Mouse (Mus musculus) adrenal gland, adult 8-10 months (tissue): ENCODE data around the gene Fgfr3. TPM values are rescaled to one million over a fixed set of nuclear protein-coding genes. Genes with fewer than 3 reads are reported as not detected.
A peak's percentile ranks its signal among the peaks of the same experiment; 100 is the strongest.

Source experiments
- DNase-seq: peaks from one replicate; pipeline ENCODE4 v3.0.0; 2022
- total RNA-seq, 4 experiments: library from RNA; stranded (reverse); gene quantifications; 2 replicates each; pipeline ENCODE4 v1.2.4; 2022

Gene Fgfr3
- 1 to 10 TPM; 2.4 to 4.1 (median 3.1) TPM for total RNA-seq

DNA sequence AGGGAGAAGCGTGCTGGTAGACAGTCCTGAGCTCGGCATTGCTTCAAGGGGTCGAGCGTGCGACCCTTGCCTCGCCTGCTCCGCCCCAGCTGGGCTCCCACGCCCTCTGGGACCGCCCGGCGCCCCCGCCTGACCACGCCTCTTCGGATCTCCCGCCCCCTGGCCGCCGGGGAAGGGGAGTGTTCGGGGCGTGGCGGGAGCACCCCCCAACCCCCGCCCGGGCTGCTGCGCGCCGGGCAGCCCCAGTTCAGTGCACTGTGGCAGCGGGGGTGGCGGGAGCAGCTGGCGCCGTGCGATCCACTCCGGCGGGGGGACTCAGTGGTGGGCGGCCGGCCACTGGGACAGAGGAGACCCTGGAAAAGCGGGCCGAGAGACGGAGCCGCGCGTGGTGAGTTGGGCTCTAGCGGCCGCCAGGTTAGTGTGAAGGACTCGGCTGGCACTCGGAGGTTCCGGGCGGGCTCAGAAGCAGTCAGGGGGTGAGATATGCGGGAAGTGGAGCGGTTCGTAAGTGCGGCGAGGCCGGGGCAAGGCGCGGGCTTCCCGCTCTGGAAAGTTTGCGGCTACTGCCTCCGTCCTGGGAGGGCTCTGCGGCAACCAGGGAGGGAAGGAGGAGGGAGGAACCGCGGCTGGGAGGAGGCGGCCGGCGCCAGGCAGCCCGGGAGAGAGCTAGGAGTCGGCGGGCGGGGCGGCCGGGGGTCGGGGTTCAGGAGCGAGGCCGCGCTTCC, at the start of gene Fgfr3:
TSS of gene Fgfr3 (plus strand) at position 134 of the 725 bp plus-strand sequence.
- DNase-seq: peak; percentile 34

- no peak for DNase-seq
Measured at GRCm38 (mm10) chr5:33674439-33674838, 47.0 kb upstream of the Fgfr3 start.

GRCm38 (mm10) chr5:33675964-33676363, 45.5 kb upstream of the Fgfr3 start:
- DNase-seq: no peak

GRCm38 (mm10) chr5:33678244-33678643, 43.2 kb upstream of the Fgfr3 start:
- no peak for DNase-seq

DNA sequence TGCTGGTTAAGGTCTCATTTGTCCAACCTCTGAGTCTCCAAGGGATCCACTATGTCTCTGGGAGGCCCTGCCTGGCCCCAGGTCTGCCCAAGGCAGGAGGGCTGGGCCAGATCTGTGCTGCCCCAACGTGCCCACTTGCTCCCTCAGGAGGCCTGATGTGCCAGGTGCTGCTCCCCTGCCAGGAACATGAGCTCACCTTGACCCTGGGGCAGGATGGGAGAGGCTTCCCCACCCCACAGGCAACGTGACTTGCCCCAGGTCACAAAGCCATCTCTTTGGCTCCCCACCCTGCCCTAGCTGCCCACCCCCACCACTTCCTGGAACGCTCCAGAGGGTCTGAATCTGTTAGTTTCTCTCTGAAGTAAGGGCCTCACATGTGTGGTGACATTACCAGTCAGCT, 40.4 kb upstream of the Fgfr3 start:
- no peak for DNase-seq

GRCm38 (mm10) chr5:33681611-33682388, 39.7 kb upstream of the Fgfr3 start:
- no peak for DNase-seq

DNA sequence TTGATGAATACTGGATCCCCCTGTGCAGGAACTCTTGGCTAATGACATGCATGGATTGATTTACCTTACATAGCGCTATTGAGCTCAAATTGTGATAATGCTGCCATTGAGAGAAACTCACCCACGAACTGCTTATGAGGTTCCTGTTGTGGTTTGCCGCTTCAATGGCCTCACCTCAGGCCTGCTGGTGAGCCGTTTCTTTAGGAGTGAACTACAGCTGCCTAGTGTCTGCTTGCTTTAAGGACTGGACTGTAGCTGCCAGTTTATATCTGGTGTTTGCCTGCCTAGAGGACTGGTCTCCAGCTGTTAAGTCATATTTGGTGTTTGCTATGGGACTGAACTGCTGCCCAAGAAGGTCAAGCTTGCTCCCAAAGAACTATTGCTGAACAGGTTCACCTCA, 38.5 kb upstream of the Fgfr3 start:
- no peak for DNase-seq

DNA sequence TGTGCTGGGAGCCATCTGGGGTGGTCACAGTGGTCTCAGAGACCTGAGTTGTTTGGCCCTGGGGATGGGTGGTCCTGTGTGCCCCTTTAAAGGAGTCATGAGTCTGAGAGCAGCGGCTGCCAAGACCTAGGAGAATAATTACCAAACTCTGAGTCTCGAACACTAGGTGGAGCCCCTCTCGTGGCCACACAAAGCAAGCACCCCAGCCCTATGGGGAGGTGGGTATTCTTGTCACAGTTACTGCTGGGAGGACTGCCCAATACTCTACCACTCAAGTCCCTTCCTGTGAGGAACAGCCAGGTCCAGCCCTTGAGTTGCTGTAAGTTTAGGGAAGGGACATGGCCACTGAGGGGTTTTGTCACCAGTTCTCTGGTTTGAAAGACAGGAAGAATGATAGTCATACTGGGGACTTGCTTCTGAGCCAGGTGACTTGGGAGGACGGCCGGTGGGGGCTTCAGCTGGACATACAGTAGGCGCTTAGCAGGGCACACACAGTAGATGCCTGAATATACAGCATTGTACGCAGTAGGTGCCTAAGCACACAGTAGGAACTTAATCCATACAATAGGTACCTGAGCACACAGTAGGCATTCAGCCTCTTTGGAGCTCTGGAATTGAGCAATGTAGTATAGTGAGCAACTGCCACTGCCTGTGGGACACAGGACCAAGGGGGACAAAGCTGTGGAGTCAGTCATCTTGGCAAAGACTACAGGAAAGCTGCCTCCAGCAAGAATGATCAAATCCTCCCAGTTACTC, 37.4 kb upstream of the Fgfr3 start:
- DNase-seq: no peak

- DNase-seq: no peak
Measured at GRCm38 (mm10) chr5:33684932-33685331, 36.5 kb upstream of the Fgfr3 start.

GRCm38 (mm10) chr5:33687142-33687541, 34.3 kb upstream of the Fgfr3 start:
- DNase-seq: no peak

- DNase-seq: no peak
Measured at GRCm38 (mm10) chr5:33688278-33689220, 32.9 kb upstream of the Fgfr3 start.

DNA sequence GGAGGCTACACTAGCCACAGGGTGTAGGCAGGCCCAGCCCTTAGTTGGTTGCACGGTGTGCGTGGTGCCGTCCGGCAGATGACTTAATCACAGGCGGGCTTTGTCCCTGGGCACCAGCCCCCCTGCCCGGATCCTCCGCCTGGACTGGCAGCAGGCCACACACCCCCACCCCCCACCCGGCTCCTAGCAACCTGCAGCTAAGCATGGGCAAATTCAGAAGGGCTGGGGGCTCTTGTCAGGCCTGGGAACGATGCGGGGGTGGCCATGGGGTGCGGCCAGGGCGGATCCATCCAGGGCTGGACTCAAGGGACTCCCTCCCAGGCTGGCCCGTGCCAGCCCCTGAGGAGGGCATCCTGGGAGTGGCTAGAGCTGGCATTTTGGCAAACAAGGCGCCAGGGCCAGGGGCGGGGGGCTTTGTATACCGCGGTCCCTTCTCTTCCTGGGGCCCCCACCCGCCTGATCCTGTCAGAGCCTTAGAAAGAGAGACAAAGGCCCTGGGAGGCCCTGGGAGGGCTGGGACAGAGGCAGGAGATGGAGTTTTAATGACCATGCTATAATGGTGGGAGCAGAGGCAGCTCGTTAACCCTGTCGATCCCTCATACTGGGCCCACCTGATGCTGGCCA, 32.1 kb upstream of the Fgfr3 start:
- DNase-seq: no peak

DNA sequence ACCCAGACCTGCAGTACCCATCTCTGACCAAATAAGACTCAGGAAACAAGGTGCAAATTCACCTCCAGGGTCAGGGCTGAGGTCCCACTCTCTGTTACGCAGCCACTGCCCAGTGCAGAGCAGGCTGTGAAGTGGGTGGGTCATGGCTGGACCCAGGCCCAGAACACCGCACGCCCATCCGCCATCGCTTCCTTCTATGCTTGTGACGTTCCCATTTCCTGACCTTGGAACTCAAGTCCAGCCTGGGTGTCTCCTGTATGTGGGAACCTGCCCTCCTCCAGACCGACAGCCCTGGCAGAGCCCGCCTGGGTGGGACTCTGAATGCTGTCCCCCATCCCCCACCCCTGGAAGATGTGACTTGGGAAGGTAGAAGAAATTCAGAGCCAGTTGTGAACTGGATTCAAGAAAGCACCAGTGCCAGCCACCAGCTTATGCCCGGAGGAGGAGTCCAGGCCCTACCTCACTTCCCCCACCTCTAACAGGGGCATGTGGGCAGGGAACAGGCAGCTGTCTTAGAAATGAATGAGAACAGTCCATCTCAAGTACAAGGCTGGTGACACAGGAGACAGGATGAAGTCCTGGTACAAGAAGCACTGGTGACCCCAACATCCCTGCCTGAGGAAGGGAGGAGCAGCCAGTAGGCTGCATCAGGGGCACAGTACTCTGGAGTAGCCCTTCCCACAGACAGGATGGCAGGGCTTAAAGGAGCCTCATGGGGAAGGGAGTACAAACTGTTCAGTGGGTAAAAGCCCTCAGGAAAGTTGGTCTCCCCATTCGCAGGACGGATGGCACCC, 31.4 kb upstream of the Fgfr3 start:
- no peak for DNase-seq

DNA sequence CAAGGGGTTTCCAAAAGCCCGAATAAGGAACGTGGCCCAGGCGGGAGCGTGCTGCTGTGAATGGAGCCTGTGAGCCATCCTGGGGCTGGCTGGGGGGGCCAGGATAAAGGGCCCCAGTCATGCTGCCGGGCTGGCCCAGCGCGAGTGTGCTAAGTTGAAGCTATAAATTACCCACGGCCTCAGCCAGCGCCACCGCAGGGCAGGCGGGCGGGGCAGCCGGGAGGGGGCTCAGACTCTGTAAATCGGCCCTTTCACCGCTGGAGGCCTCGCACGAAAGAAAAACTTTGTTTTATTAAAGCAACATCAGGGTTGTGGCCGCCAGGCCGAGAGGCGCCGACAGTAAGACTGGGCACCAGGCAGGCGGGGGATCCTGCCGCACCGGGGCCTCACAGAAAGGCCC, 29.1 kb upstream of the Fgfr3 start:
- DNase-seq: no peak

GRCm38 (mm10) chr5:33694461-33694847, 27.0 kb upstream of the Fgfr3 start:
- DNase-seq: no peak

DNA sequence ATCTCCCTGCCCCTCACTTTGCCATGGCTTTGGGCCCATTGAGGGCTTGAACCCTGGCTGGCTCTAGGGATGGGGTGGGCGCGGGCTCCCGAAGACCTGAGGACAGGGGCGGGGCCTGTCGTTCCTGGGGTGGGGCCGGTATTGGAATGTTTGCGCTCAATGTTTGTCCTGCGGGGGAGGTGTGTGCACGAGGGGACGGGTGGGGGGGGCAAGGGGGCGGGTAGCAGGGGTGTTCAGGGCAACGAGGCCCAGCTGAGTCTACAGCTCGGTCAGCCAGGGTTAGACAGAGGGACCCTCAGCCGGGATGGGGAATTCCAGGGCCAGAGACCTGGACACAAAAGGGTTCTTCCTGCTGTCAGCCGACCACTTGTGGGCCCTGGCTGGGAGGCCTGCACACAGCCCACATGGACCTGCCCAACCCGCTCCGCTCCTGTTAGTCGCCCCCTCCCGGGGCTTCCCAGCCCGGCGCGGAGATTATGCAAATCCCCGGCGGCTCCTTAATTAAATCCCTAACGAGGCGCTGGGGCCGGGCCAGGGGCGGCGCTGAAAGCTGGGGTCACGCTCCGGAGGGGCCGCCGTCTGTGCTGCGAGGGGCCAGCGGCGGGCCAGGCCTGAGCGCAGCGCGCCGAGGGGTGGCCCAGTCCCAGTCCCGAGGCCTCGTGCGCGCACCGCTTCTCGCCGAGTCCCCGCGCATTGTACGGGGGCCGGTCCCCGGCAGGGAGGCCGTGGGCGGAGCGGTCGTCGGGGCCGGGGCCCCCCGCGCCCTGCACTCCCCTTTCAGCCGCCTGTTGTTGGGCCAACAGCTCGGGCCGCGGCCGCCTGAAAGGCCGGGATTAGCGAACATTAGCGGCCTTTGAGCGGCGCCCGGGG, 26.4 kb upstream of the Fgfr3 start:
- DNase-seq: no peak

GRCm38 (mm10) chr5:33695718-33696121, 25.8 kb upstream of the Fgfr3 start:
- no peak for DNase-seq

DNA sequence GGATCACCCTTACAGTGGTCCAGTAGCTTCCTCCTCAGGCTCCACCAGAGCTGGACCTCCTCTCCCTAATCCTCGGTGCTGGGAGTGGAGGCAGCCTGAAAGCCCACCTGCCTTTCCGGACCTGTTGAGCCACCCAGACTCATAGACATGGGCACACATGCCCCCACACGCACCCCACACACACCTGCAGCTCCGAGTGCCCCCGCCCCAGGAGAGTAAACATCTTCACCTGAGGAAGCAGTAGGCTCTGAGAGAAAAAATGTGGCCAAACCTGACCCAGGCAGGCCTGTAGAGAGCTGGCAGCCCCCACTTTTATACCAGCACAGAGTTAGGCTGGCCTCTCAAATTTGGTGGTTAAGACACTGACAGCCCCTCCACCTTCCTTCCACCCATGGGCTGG, 25.0 kb upstream of the Fgfr3 start:
- no peak for DNase-seq

DNA sequence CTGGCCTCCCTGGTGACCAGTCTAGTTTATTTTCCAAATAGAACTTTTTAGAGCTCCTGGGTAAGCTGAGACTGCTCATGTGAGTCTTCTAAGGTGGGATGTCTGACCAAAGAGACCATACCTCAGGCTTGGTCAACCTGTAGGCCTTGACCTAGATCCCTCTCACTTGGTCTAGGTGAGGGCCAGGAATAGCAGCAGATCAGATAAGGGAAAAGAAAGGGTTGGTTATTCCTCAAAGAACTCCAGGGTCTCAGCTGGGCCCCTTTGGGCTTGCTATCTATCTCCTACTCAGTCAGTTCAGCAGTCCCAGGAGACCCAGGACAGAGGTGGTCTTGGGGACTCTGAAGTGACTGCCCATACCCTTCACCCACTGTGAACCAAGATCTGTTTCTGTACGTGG, 23.9 kb upstream of the Fgfr3 start:
- no peak for DNase-seq
